Mouse (Mus musculus): ENCODE results near the gene Hand1. TPM values are rescaled to one million over a fixed set of nuclear protein-coding genes. Genes with fewer than 3 reads are reported as not detected.
A peak's percentile ranks its signal among the peaks of the same experiment; 100 is the strongest.
"Not testable (repeated sequence)": the region's sequence is repeated elsewhere in the genome, so short reads cannot be mapped to it uniquely, and the experiment has no call there.

The Hand1 gene
- polyA plus RNA-seq, 1 experiment from 2014 or later = 106 TPM

GRCm38 (mm10) chr11:57831281-57831781 lies 1.3 kb downstream of the Hand1 start:
- H3K36me3 ChIP-seq = peaks cover 3% of the 10 kb centered on the region; the same call in 1 of the 2 replicates
- no peaks in the 10 kb centered on the region for H3K9me3 ChIP-seq
- peak overlapping the region; percentile 91 for H3K27ac ChIP-seq
- peak overlapping the region; percentile 62 for H3K4me3 ChIP-seq
- peaks cover 58% of the 10 kb centered on the region for H3K4me1 ChIP-seq
- H3K27me3 ChIP-seq (ENCODE audit: insufficient read depth, poor library complexity, severe bottlenecking) = peaks cover 97% of the 10 kb centered on the region
- 2% methylated on average over 31 of the region's 31 CpGs for WGBS
- DNase-seq (ENCODE audit: low spot score) = no peak

- DNase-seq (ENCODE audit: low spot score) = no peak
- Histone ChIP-seq H3K4me1 (peaks cover 56% of the 10 kb centered on the region), H3K4me3 (peak overlapping the region; percentile 62), H3K9me3 (no peaks in the 10 kb centered on the region), H3K27ac (peak overlapping the region; percentile 91), H3K36me3 (peaks cover 3% of the 10 kb centered on the region; the same call in 1 of the 2 replicates), H3K27me3 (ENCODE audit: insufficient read depth, poor library complexity, severe bottlenecking) (peaks cover 89% of the 10 kb centered on the region)
- 12% methylated on average over 17 of the region's 17 CpGs for WGBS
These were observed 2.5 kb downstream of the Hand1 start for GRCm38 (mm10) chr11:57829871-57830775.

- peaks cover 56% of the 10 kb centered on the region for H3K4me1 ChIP-seq
- peak overlapping the region; percentile 62 for H3K4me3 ChIP-seq
- H3K27me3 ChIP-seq (ENCODE audit: insufficient read depth, poor library complexity, severe bottlenecking) = peaks cover 86% of the 10 kb centered on the region
- 3% methylated on average over 53 of the region's 53 CpGs for WGBS
- peaks cover 3% of the 10 kb centered on the region; the same call in 1 of the 2 replicates for H3K36me3 ChIP-seq
- H3K9me3 ChIP-seq = no peaks in the 10 kb centered on the region
- DNase-seq (ENCODE audit: low spot score) = no peak
- peak overlapping the region; percentile 91 for H3K27ac ChIP-seq
These were observed 3.4 kb downstream of the Hand1 start for GRCm38 (mm10) chr11:57828955-57829870.

GRCm38 (mm10) chr11:57827915-57828545 lies 4.6 kb downstream of the Hand1 start:
- peaks cover 74% of the 10 kb centered on the region for H3K27me3 ChIP-seq (ENCODE audit: insufficient read depth, poor library complexity, severe bottlenecking)
- no peaks in the 10 kb centered on the region for H3K9me3 ChIP-seq
- peaks cover 3% of the 10 kb centered on the region; the same call in 1 of the 2 replicates for H3K36me3 ChIP-seq
- peak overlapping the region; percentile 62 for H3K4me3 ChIP-seq
- peak overlapping the region; percentile 91 for H3K27ac ChIP-seq
- no peak for DNase-seq (ENCODE audit: low spot score)
- WGBS = under 1% methylated on average over 33 of the region's 33 CpGs
- H3K4me1 ChIP-seq = peaks cover 51% of the 10 kb centered on the region

GRCm38 (mm10) chr11:57827048-57827914 lies 5.3 kb downstream of the Hand1 start:
- peak overlapping the region; percentile 62 for H3K4me3 ChIP-seq
- no peaks in the 10 kb centered on the region for H3K9me3 ChIP-seq
- peaks cover 3% of the 10 kb centered on the region; the same call in 1 of the 2 replicates for H3K36me3 ChIP-seq
- DNase-seq (ENCODE audit: low spot score) = no peak
- peaks cover 67% of the 10 kb centered on the region for H3K27me3 ChIP-seq (ENCODE audit: insufficient read depth, poor library complexity, severe bottlenecking)
- H3K27ac ChIP-seq = peak overlapping the region; percentile 91
- under 1% methylated on average over 41 of the region's 41 CpGs for WGBS
- H3K4me1 ChIP-seq = peaks cover 43% of the 10 kb centered on the region

- not testable (repeated sequence) for H3K27ac ChIP-seq; H3K36me3 ChIP-seq; H3K9me3 ChIP-seq; DNase-seq (ENCODE audit: low spot score); H3K4me3 ChIP-seq
- peaks cover 46% of the 10 kb centered on the region for H3K27me3 ChIP-seq (ENCODE audit: insufficient read depth, poor library complexity, severe bottlenecking)
- H3K4me1 ChIP-seq = peaks cover 36% of the 10 kb centered on the region
- WGBS = 46% methylated on average over 11 of the region's 11 CpGs
These were observed 7.4 kb downstream of the Hand1 start for GRCm38 (mm10) chr11:57825234-57825633.

- WGBS = 52% methylated on average over 7 of the region's 7 CpGs
- no peaks in the 10 kb centered on the region for H3K9me3 ChIP-seq
These were observed 8.9 kb downstream of the Hand1 start for GRCm38 (mm10) chr11:57823714-57824113.

GRCm38 (mm10) chr11:57823159-57823558 lies 9.5 kb downstream of the Hand1 start:
- not testable (repeated sequence) for H3K27ac ChIP-seq; DNase-seq (ENCODE audit: low spot score); H3K36me3 ChIP-seq; H3K9me3 ChIP-seq; H3K4me3 ChIP-seq
- 87% methylated on average over 2 of the region's 2 CpGs for WGBS
- peaks cover 28% of the 10 kb centered on the region for H3K27me3 ChIP-seq (ENCODE audit: insufficient read depth, poor library complexity, severe bottlenecking)
- peaks cover 39% of the 10 kb centered on the region for H3K4me1 ChIP-seq

More at GRCm38 (mm10) chr11:57823714-57824113, 8.9 kb downstream of the Hand1 start:
- 0 out of 2 replicates have a peak overlapping the region, but pooled peaks have one; percentile 13 for H3K27ac ChIP-seq
- no peak overlapping the region for H3K4me3 ChIP-seq
- no peaks in the 10 kb centered on the region for H3K36me3 ChIP-seq
- peaks cover 33% of the 10 kb centered on the region for H3K27me3 ChIP-seq (ENCODE audit: insufficient read depth, poor library complexity, severe bottlenecking)
- no peak for DNase-seq (ENCODE audit: low spot score)
- peaks cover 42% of the 10 kb centered on the region for H3K4me1 ChIP-seq

GRCm38 (mm10) chr11:57819999-57820581 lies 12.5 kb downstream of the Hand1 start:
- Histone ChIP-seq H3K27ac (no peak overlapping the region), H3K9me3 (no peaks in the 10 kb centered on the region), H3K27me3 (ENCODE audit: insufficient read depth, poor library complexity, severe bottlenecking) (peaks cover 6% of the 10 kb centered on the region; the same call in 1 of the 2 replicates), H3K4me1 (peaks cover 23% of the 10 kb centered on the region), H3K4me3 (no peak overlapping the region), H3K36me3 (no peaks in the 10 kb centered on the region)
- WGBS = 24% methylated on average over 9 of the region's 9 CpGs
- peak; percentile 92 for DNase-seq (ENCODE audit: low spot score)

GRCm38 (mm10) chr11:57818189-57818588 lies 14.4 kb downstream of the Hand1 start:
- no peak overlapping the region for H3K4me3 ChIP-seq
- no peak for DNase-seq (ENCODE audit: low spot score)

GRCm38 (mm10) chr11:57813641-57814040 lies 19.0 kb downstream of the Hand1 start:
- Histone ChIP-seq H3K4me3 (no peak overlapping the region), H3K4me1 (peaks cover 10% of the 10 kb centered on the region), H3K9me3 (no peaks in the 10 kb centered on the region), H3K36me3 (peaks cover 37% of the 10 kb centered on the region), H3K27me3 (ENCODE audit: insufficient read depth, poor library complexity, severe bottlenecking) (no peaks in the 10 kb centered on the region), H3K27ac (no peak overlapping the region)
- no peak for DNase-seq (ENCODE audit: low spot score)
- 74% methylated on average over 3 of the region's 3 CpGs for WGBS

More at GRCm38 (mm10) chr11:57818189-57818588, 14.4 kb downstream of the Hand1 start:
- H3K36me3 ChIP-seq = 0 out of 2 replicates have a peak, but pooled peaks cover 2% of the 10 kb centered on the region
- 81% methylated on average over 4 of the region's 4 CpGs for WGBS
- no peaks in the 10 kb centered on the region for H3K27me3 ChIP-seq (ENCODE audit: insufficient read depth, poor library complexity, severe bottlenecking)
- no peaks in the 10 kb centered on the region for H3K9me3 ChIP-seq
- H3K4me1 ChIP-seq = peaks cover 26% of the 10 kb centered on the region
- H3K27ac ChIP-seq = no peak overlapping the region
